Mouse (Mus musculus): ENCODE results near the gene Jph2.

- TF ChIP-seq CTCF (IDR thresholded peaks at IDR 0.05 in 2 of 3, conservative IDR thresholded peaks at IDR 0.05 in 1 of 3; ENCODE audit: control insufficient read depth in 1 of 3, insufficient read depth in 1 of 3, low read depth in 2 of 3, low read length in 3 of 3, poor library complexity in 1 of 3, severe bottlenecking in 1 of 3) (no peak), NELFE (IDR thresholded peaks at IDR 0.05; ENCODE audit: low read depth, low read length) (no peak), TAL1 (IDR thresholded peaks at IDR 0.05; ENCODE audit: low read length) (no peak), MAX (IDR thresholded peaks at IDR 0.05; ENCODE audit: low read length) (no peak), TBP (IDR thresholded peaks at IDR 0.05; ENCODE audit: low read depth, low read length) (no peak), EP300 (IDR thresholded peaks at IDR 0.05; ENCODE audit: low read depth in 1 of 2, low read length in 2 of 2) (peak; percentile 82 to 87), POLR2AphosphoS5 (IDR thresholded peaks at IDR 0.05; ENCODE audit: borderline replicate concordance, low read depth, low read length) (no peak)
Measured at GRCm38 (mm10) chr2:163323163-163323562, 74.6 kb downstream of the Jph2 start.
